ENCODE assay signal across 20 mouse cellular contexts in the genomic region with DNA sequence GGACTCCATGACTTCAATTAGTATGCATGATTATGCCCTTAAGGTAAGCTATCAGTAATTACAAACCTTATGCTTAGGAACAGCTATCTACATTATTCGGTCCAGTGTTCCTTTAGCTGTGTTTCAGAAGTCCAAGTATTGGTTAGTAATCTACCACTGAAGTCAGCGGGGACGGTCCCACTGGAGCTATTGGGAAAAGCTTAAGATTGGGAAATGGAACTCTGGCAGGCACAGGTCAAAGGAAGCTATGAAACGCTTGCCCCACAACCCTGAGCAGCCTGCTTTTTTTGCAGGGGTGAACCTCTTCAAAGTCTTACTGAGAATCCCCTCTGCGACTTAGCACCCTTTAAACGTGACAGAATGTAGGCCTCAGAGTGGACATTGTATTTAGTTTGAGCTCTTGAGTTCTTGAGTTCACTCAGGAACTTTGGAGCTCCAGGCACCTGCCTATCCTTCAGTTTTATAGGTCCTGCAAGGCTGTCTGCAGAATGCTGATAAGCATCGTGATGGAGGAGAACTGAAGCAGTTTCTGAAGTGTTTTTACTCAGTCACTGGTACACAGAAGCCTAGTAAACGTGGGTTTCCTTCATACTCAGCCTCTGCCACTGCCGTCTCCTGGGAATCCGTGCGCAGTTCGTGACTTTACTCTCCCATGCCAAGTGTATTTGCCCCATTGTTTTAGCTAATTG.
DNase-seq lines count a peak whose midpoint lies in the region; ATAC-seq and TF ChIP-seq lines count a peak whose summit lies in the region.
"Had no signal": no experiment of that assay in that cellular context is flagged by ENCODE, and none has a peak within 500 bp of the region (broad histone marks: within the 10 kb centered on the region; RNA-seq: fewer than 3 reads in every experiment).

No protein-coding gene starts in this region.

- 78% methylated on average over 12 of the region's 12 CpGs for WGBS in midbrain, embryonic 14.5 days
- 72% methylated on average over 12 of the region's 12 CpGs for WGBS in midbrain, embryonic 16.5 days

- ATAC-seq in midbrain, embryonic 14.5 days (ENCODE audit: low FRiP score, low TSS enrichment) = no peak
- no peak for ATAC-seq in midbrain, embryonic 16.5 days
- ATAC-seq in megakaryocyte-erythroid progenitor cell, adult 5-6 weeks (replicated peaks; ENCODE audit: low FRiP score, low TSS enrichment, poor library complexity, severe bottlenecking) = peak; percentile 51
- ATAC-seq: activated CD4-positive, CD25-positive, alpha-beta regulatory T cell, adult 4 months; intestine, embryonic 15.5 days had no signal

- H3K36me3 ChIP-seq in midbrain, embryonic 14.5 days (ENCODE audit: control insufficient read depth, insufficient read depth, low read length) = no peaks in the 10 kb centered on the region
- H3K36me3 ChIP-seq in midbrain, embryonic 16.5 days (ENCODE audit: control insufficient read depth, insufficient read depth, low read length) = no peaks in the 10 kb centered on the region
- H3K36me3 ChIP-seq: embryonic facial prominence, embryonic 13.5 days; intestine, embryonic 15.5 days; kidney, embryonic 15.5 days had no signal

- peak; percentile 38 for DNase-seq in adrenal gland, postnatal 10 days
- DNase-seq in adrenal gland, adult 18-20 months (ENCODE audit: low spot score in 2 of 2) = no peak
- DNase-seq in layer of hippocampus, adult 2 months (ENCODE audit: low spot score in 2 of 2) = no peak
- no peak for DNase-seq in layer of hippocampus, adult 9-11 months
- DNase-seq in midbrain, embryonic 14.5 days = peak; percentile 32
- no peak for DNase-seq in urinary bladder, postnatal 4 days (ENCODE audit: low spot score in 2 of 2)
- DNase-seq: cerebellum, adult 18-20 months; heart, postnatal 14 days; right cerebral cortex, postnatal 14 days; thymus, postnatal 36 days had no signal

- H3K4me2 ChIP-seq in midbrain, embryonic 14.5 days (ENCODE audit: low read length) = no peak overlapping the region
- H3K4me2 ChIP-seq in midbrain, embryonic 16.5 days (ENCODE audit: low read length) = no peak overlapping the region
- H3K4me2 ChIP-seq: embryonic facial prominence, embryonic 13.5 days; forebrain, embryonic 12.5 days; intestine, embryonic 15.5 days; kidney, embryonic 15.5 days had no signal

- H3K27ac ChIP-seq in layer of hippocampus, adult 2 months = peak overlapping the region; percentile 52
- H3K27ac ChIP-seq in midbrain, embryonic 14.5 days (replicated peaks; ENCODE audit: low read depth, low read length) = no peak overlapping the region
- no peak overlapping the region for H3K27ac ChIP-seq in midbrain, embryonic 16.5 days (ENCODE audit: low read length)
- H3K27ac ChIP-seq: embryonic facial prominence, embryonic 13.5 days; forebrain, embryonic 12.5 days; intestine, embryonic 15.5 days; kidney, embryonic 15.5 days; left cerebral cortex, adult 2 months; stomach, postnatal 0 days had no signal

- H3K4me1 ChIP-seq in midbrain, embryonic 14.5 days (ENCODE audit: control insufficient read depth, insufficient read depth, low read length) = peaks cover 3% of the 10 kb centered on the region; the same call in 1 of the 2 replicates
- H3K4me1 ChIP-seq in midbrain, embryonic 16.5 days (ENCODE audit: control insufficient read depth, insufficient read depth, low read length) = no peaks in the 10 kb centered on the region
- H3K4me1 ChIP-seq: intestine, embryonic 15.5 days; kidney, embryonic 15.5 days had no signal

- H3K9me3 ChIP-seq in midbrain, embryonic 14.5 days (ENCODE audit: control insufficient read depth, low read length) = no peaks in the 10 kb centered on the region
- no peaks in the 10 kb centered on the region for H3K9me3 ChIP-seq in midbrain, embryonic 16.5 days (replicated peaks; ENCODE audit: control insufficient read depth, low read length, poor library complexity, severe bottlenecking)
- H3K9me3 ChIP-seq: embryonic facial prominence, embryonic 13.5 days; forebrain, embryonic 12.5 days; intestine, embryonic 15.5 days; kidney, embryonic 15.5 days had no signal

- no peak for TF ChIP-seq CTCF in layer of hippocampus, adult 2 months (conservative IDR thresholded peaks at IDR 0.05)

- no peaks in the 10 kb centered on the region for H3K27me3 ChIP-seq in midbrain, embryonic 14.5 days (ENCODE audit: control insufficient read depth, insufficient read depth, low read length)
- H3K27me3 ChIP-seq in midbrain, embryonic 16.5 days (ENCODE audit: control insufficient read depth, insufficient read depth, low read depth, low read length) = no peaks in the 10 kb centered on the region
- H3K27me3 ChIP-seq: CH12.LX; embryonic facial prominence, embryonic 13.5 days; forebrain, embryonic 12.5 days; intestine, embryonic 15.5 days; kidney, embryonic 15.5 days had no signal

- H3K4me3 ChIP-seq in layer of hippocampus, adult 2 months = no peak overlapping the region
- H3K4me3 ChIP-seq in midbrain, embryonic 14.5 days (replicated peaks; ENCODE audit: low read depth, low read length) = no peak overlapping the region
- H3K4me3 ChIP-seq in midbrain, embryonic 16.5 days (ENCODE audit: low read depth, low read length) = no peak overlapping the region
- H3K4me3 ChIP-seq: embryonic facial prominence, embryonic 13.5 days; forebrain, embryonic 12.5 days; intestine, embryonic 15.5 days; kidney, embryonic 15.5 days; left cerebral cortex, adult 2 months had no signal

- no peak overlapping the region for H3K9ac ChIP-seq in midbrain, embryonic 14.5 days (replicated peaks; ENCODE audit: low read length)
- H3K9ac ChIP-seq in midbrain, embryonic 16.5 days (ENCODE audit: low read depth, low read length) = no peak overlapping the region
- H3K9ac ChIP-seq: embryonic facial prominence, embryonic 13.5 days; forebrain, embryonic 12.5 days; intestine, embryonic 15.5 days; kidney, embryonic 15.5 days had no signal

Comparison
In these comparisons a context has a peak if more than half of its experiments do, and no peak if none do; other contexts are left out.
1. DNase-seq: peak in adrenal gland, postnatal 10 days (single experiment) and midbrain, embryonic 14.5 days (single experiment); none in adrenal gland, adult 18-20 months (0 of 2), layer of hippocampus, adult 2 months (0 of 2), layer of hippocampus, adult 9-11 months (single experiment) and urinary bladder, postnatal 4 days (0 of 2).